Mouse (Mus musculus) ES-E14 (cell line): ENCODE measurements at regions not wholly inside any gene's neighbourhood (a gene's known extent, or its start where the extent isn't known, plus 50 kb on each side); places are given as distances from the start of the nearest gene placed in this dataset.

ENCODE experiments used
- DNase-seq: peaks from one replicate; pipeline ENCODE4 v3.0.0-alpha.2; 2013; ENCODE audit warnings: low read depth, low spot score
- H3K27ac ChIP-seq: 2 replicates; pipeline ENCODE4 v1.5.1; 2012; ENCODE audit warnings: low read depth, mild to moderate bottlenecking, low read length, moderate library complexity, mixed read lengths; ENCODE audit not compliant: poor library complexity, insufficient read depth, severe bottlenecking
- H3K36me3 ChIP-seq: 2 replicates; pipeline ENCODE4 v1.6.1; 2012; ENCODE audit warnings: mild to moderate bottlenecking, low read length, moderate library complexity, mixed read lengths; ENCODE audit not compliant: control insufficient read depth, poor library complexity, insufficient read depth, severe bottlenecking
- H3K4me1 ChIP-seq, 2 experiments: fragments of 150-350 bp in 1 of 2; sonication (generic) in 1 of 2; 2 replicates each; pipeline ENCODE4 v1.6.1; 2012; ENCODE audit warnings: low read length in 2 of 2, mild to moderate bottlenecking in 1 of 2, mixed read lengths in 1 of 2; ENCODE audit not compliant: control insufficient read depth in 2 of 2, insufficient read depth in 2 of 2, poor library complexity in 1 of 2
- H3K4me3 ChIP-seq, 2 experiments: fragments of 150-350 bp in 1 of 2; sonication (generic) in 1 of 2; 2 replicates each; pipeline ENCODE4 v1.5.1; 2012; ENCODE audit warnings: low read length in 2 of 2, low read depth in 1 of 2, mild to moderate bottlenecking in 1 of 2, mixed read lengths in 1 of 2; ENCODE audit not compliant: insufficient read depth in 1 of 2, poor library complexity in 1 of 2, severe bottlenecking in 1 of 2
- H3K9ac ChIP-seq: 2 replicates; pipeline ENCODE4 v1.6.1; 2012; ENCODE audit warnings: low read depth, mild to moderate bottlenecking, low read length, mixed read lengths; ENCODE audit not compliant: poor library complexity, insufficient read depth, severe bottlenecking
- H3K9me3 ChIP-seq: fragments of 150-350 bp; sonication (generic); 2 replicates; pipeline ENCODE4 v1.6.1; 2012; ENCODE audit warnings: low read depth, mild to moderate bottlenecking, low read length; ENCODE audit not compliant: control insufficient read depth, insufficient read depth
- CHD2 ChIP-seq: IDR thresholded peaks from 2 replicates; pipeline ENCODE4 v1.6.1; 2014; ENCODE audit warnings: mild to moderate bottlenecking, low read depth, low read length, inconsistent platforms
- HCFC1 ChIP-seq: IDR thresholded peaks from 2 replicates; pipeline ENCODE4 v1.6.1; 2012; ENCODE audit warnings: low read length, inconsistent platforms, borderline replicate concordance; ENCODE audit not compliant: insufficient read depth
- MAFK ChIP-seq: IDR thresholded peaks from 2 replicates; pipeline ENCODE4 v1.6.1; 2014; ENCODE audit warnings: mild to moderate bottlenecking, low read depth, low read length, inconsistent platforms; ENCODE audit not compliant: insufficient read depth
- ZC3H11A ChIP-seq: IDR thresholded peaks from 2 replicates; pipeline ENCODE4 v1.6.1; 2012; ENCODE audit warnings: low read depth, mild to moderate bottlenecking, inconsistent platforms, low read length, borderline replicate concordance
- ZNF384 ChIP-seq: IDR thresholded peaks from 2 replicates; pipeline ENCODE4 v1.6.1; 2012; ENCODE audit warnings: low read depth, low read length, inconsistent platforms
- in situ Hi-C, 2 experiments: fragments of 600-800 bp; cut with MboI; formaldehyde crosslinking; loops; one replicate each; pipeline ENCODE4 v1.15.1; 2025; ENCODE audit warnings: low sequenced_read_pairs in 2 of 2, inconsistent platforms in 1 of 2; ENCODE audit not compliant: unreplicated experiment in 2 of 2

GRCm38 (mm10) chr6:141126614-141127396 is 122.3 kb upstream of the Pde3a start:
- in situ Hi-C loops, result no loop called here

GRCm38 (mm10) chr6:141129596-141129995 is 119.5 kb upstream of the Pde3a start:
- Histone ChIP-seq H3K36me3 (no peaks in the 10 kb centered on the region), H3K4me3 (no peak overlapping the region), H3K9me3 (no peaks in the 10 kb centered on the region), H3K4me1 (no peaks in the 10 kb centered on the region), H3K9ac (no peak overlapping the region), H3K27ac (no peak overlapping the region)
- in situ Hi-C loops, result no loop called here
- no peak for TF ChIP-seq HCFC1
- no peak for TF ChIP-seq ZNF384
- DNase-seq, result no peak

More at GRCm38 (mm10) chr6:141126614-141127396, 122.3 kb upstream of the Pde3a start:
- Histone ChIP-seq H3K27ac (no peak overlapping the region), H3K4me3 (no peak overlapping the region), H3K4me1 (no peaks in the 10 kb centered on the region), H3K9ac (no peak overlapping the region), H3K36me3 (no peaks in the 10 kb centered on the region), H3K9me3 (no peaks in the 10 kb centered on the region)
- no peak for DNase-seq
- TF ChIP-seq ZNF384, result no peak
- TF ChIP-seq CHD2, result no peak
- TF ChIP-seq HCFC1, result no peak
- TF ChIP-seq MAFK, result no peak
- no peak for TF ChIP-seq ZC3H11A

GRCm38 (mm10) chr6:141134176-141134575 is 114.9 kb upstream of the Pde3a start:
- Histone ChIP-seq H3K9me3 (no peaks in the 10 kb centered on the region), H3K4me1 (no peaks in the 10 kb centered on the region), H3K27ac (no peak overlapping the region), H3K4me3 (no peak overlapping the region), H3K9ac (no peak overlapping the region), H3K36me3 (no peaks in the 10 kb centered on the region)
- TF ChIP-seq MAFK (no peak), HCFC1 (no peak), ZNF384 (no peak), ZC3H11A (no peak), CHD2 (no peak)
- in situ Hi-C loops, result no loop called here
- no peak for DNase-seq

GRCm38 (mm10) chr6:141136664-141137375 is 112.2 kb upstream of the Pde3a start:
- no peak for TF ChIP-seq HCFC1
- no peak for TF ChIP-seq CHD2
- TF ChIP-seq ZC3H11A, result no peak
- TF ChIP-seq ZNF384, result no peak
- no peak for TF ChIP-seq MAFK
- Histone ChIP-seq H3K27ac (no peak overlapping the region), H3K4me1 (no peaks in the 10 kb centered on the region)

More at GRCm38 (mm10) chr6:141136664-141137375, 112.2 kb upstream of the Pde3a start:
- Histone ChIP-seq H3K36me3 (no peaks in the 10 kb centered on the region), H3K9ac (no peak overlapping the region), H3K9me3 (no peaks in the 10 kb centered on the region), H3K4me3 (no peak overlapping the region)
- DNase-seq, result no peak
- in situ Hi-C loops, result no loop called here
